14 mouse cellular contexts compared by ENCODE assay signal in genomic region chr15:25689477-25689876, GRCm38 (mm10).
A peak's percentile ranks its signal among the peaks of the same experiment; 100 is the strongest.
DNase-seq lines count a peak whose midpoint lies in the region; ATAC-seq lines count a peak whose summit lies in the region.
"Had no signal": no experiment of that assay in that cellular context is flagged by ENCODE, and none has a peak within 500 bp of the region (broad histone marks: within the 10 kb centered on the region; RNA-seq: fewer than 3 reads in every experiment).

No protein-coding gene starts in this region.

- H3K9me3 ChIP-seq in neural tube, embryonic 11.5 days (ENCODE audit: control insufficient read depth, low read length): no peaks in the 10 kb centered on the region
- H3K9me3 ChIP-seq in intestine, embryonic 16.5 days (ENCODE audit: control insufficient read depth, low read length): no peaks in the 10 kb centered on the region
- H3K9me3 ChIP-seq in limb, embryonic 12.5 days: no peaks in the 10 kb centered on the region
- no peaks in the 10 kb centered on the region for H3K9me3 ChIP-seq in neural tube, embryonic 14.5 days (ENCODE audit: control insufficient read depth, low read length)
- H3K9me3 ChIP-seq: liver, embryonic 15.5 days had no signal

- H3K27me3 ChIP-seq in neural tube, embryonic 11.5 days (ENCODE audit: control insufficient read depth, insufficient read depth, low read length): no peaks in the 10 kb centered on the region
- H3K27me3 ChIP-seq in intestine, embryonic 16.5 days (replicated peaks; ENCODE audit: control insufficient read depth, insufficient read depth, low read length): no peaks in the 10 kb centered on the region
- no peaks in the 10 kb centered on the region for H3K27me3 ChIP-seq in limb, embryonic 12.5 days
- no peaks in the 10 kb centered on the region for H3K27me3 ChIP-seq in neural tube, embryonic 14.5 days (ENCODE audit: control insufficient read depth, insufficient read depth, low read length)
- H3K27me3 ChIP-seq: liver, embryonic 15.5 days had no signal

- no peak overlapping the region for H3K27ac ChIP-seq in neural tube, embryonic 11.5 days (ENCODE audit: low read depth, low read length)
- H3K27ac ChIP-seq in intestine, embryonic 16.5 days (ENCODE audit: low read length): no peak overlapping the region
- no peak overlapping the region for H3K27ac ChIP-seq in limb, embryonic 12.5 days
- no peak overlapping the region for H3K27ac ChIP-seq in neural tube, embryonic 14.5 days (ENCODE audit: low read depth, low read length)
- H3K27ac ChIP-seq: heart, adult 2 months; liver, embryonic 15.5 days had no signal

- WGBS in neural tube, embryonic 11.5 days: 73% methylated on average over 8 of the region's 8 CpGs
- WGBS in intestine, embryonic 16.5 days: 73% methylated on average over 8 of the region's 8 CpGs
- WGBS in limb, embryonic 12.5 days: 84% methylated on average over 8 of the region's 8 CpGs
- WGBS in neural tube, embryonic 14.5 days: 84% methylated on average over 8 of the region's 8 CpGs

- H3K4me1 ChIP-seq in neural tube, embryonic 11.5 days (ENCODE audit: control insufficient read depth, insufficient read depth, low read length): no peaks in the 10 kb centered on the region
- peaks cover 25% of the 10 kb centered on the region for H3K4me1 ChIP-seq in intestine, embryonic 16.5 days (ENCODE audit: control insufficient read depth, insufficient read depth, low read length)
- H3K4me1 ChIP-seq in limb, embryonic 12.5 days (replicated peaks): peaks cover 47% of the 10 kb centered on the region
- no peaks in the 10 kb centered on the region for H3K4me1 ChIP-seq in neural tube, embryonic 14.5 days (ENCODE audit: control insufficient read depth, insufficient read depth, low read length)

- no peak overlapping the region for H3K4me3 ChIP-seq in neural tube, embryonic 11.5 days (ENCODE audit: low read depth, low read length)
- H3K4me3 ChIP-seq in intestine, embryonic 16.5 days (ENCODE audit: low read length): no peak overlapping the region
- H3K4me3 ChIP-seq in limb, embryonic 12.5 days (replicated peaks): no peak overlapping the region
- no peak overlapping the region for H3K4me3 ChIP-seq in neural tube, embryonic 14.5 days (ENCODE audit: low read depth, low read length)
- H3K4me3 ChIP-seq: heart, adult 2 months; liver, embryonic 15.5 days had no signal

- ATAC-seq in neural tube, embryonic 11.5 days (ENCODE audit: insufficient read depth, low FRiP score, low TSS enrichment): 0 out of 2 replicates have a peak, but pooled peaks have one; percentile 13
- ATAC-seq in intestine, embryonic 16.5 days: 0 out of 2 replicates have a peak, but pooled peaks have one; percentile 41
- ATAC-seq in limb, embryonic 12.5 days (ENCODE audit: insufficient number of reproducible peaks, insufficient read depth, low FRiP score, low TSS enrichment, low read depth): peak; percentile 36; the same call in 1 of the 2 replicates
- peak; percentile 41; the same call in 1 of the 2 replicates for ATAC-seq in neural tube, embryonic 14.5 days (ENCODE audit: low read depth)
- no peak for ATAC-seq in CD4-positive, CD25-positive, alpha-beta regulatory T cell, adult 4 months

- DNase-seq in neural tube, embryonic 11.5 days (ENCODE audit: low spot score): no peak
- DNase-seq in neural tube, embryonic 10.5 days (ENCODE audit: extremely low spot score, low spot score): no peak
- no peak for DNase-seq in right cerebral cortex, postnatal 4 days
- no peak for DNase-seq in frontal cortex, adult 2 months (ENCODE audit: extremely low spot score in 1 of 2, low spot score in 1 of 2)
- DNase-seq: adrenal gland, postnatal 10 days; cerebellum, adult 11-12 months; heart, adult 2 months; heart, postnatal 4 days; thymus, postnatal 25 days had no signal

- no peak overlapping the region for H3K9ac ChIP-seq in neural tube, embryonic 11.5 days (ENCODE audit: low read length)
- no peak overlapping the region for H3K9ac ChIP-seq in intestine, embryonic 16.5 days (ENCODE audit: low read depth, low read length)
- no peak overlapping the region for H3K9ac ChIP-seq in limb, embryonic 12.5 days (replicated peaks)
- no peak overlapping the region for H3K9ac ChIP-seq in neural tube, embryonic 14.5 days (replicated peaks; ENCODE audit: low read depth, low read length)
- H3K9ac ChIP-seq: liver, embryonic 15.5 days had no signal

- H3K4me2 ChIP-seq in neural tube, embryonic 11.5 days (ENCODE audit: low read depth): no peak overlapping the region
- no peak overlapping the region for H3K4me2 ChIP-seq in intestine, embryonic 16.5 days (ENCODE audit: low read depth, low read length)
- H3K4me2 ChIP-seq in limb, embryonic 12.5 days: no peak overlapping the region
- no peak overlapping the region for H3K4me2 ChIP-seq in neural tube, embryonic 14.5 days (ENCODE audit: low read depth, low read length)
- H3K4me2 ChIP-seq: liver, embryonic 15.5 days had no signal

- no peaks in the 10 kb centered on the region for H3K36me3 ChIP-seq in neural tube, embryonic 11.5 days (ENCODE audit: control insufficient read depth, insufficient read depth, low read length)
- no peaks in the 10 kb centered on the region for H3K36me3 ChIP-seq in intestine, embryonic 16.5 days (ENCODE audit: control insufficient read depth, insufficient read depth, low read length)
- H3K36me3 ChIP-seq in limb, embryonic 12.5 days: 0 out of 2 replicates have a peak, but pooled peaks cover 10% of the 10 kb centered on the region
- no peaks in the 10 kb centered on the region for H3K36me3 ChIP-seq in neural tube, embryonic 14.5 days (ENCODE audit: control insufficient read depth, insufficient read depth, low read length)
- H3K36me3 ChIP-seq: liver, embryonic 15.5 days had no signal
